Mouse (Mus musculus): ENCODE results near the gene Med6. TPM values are rescaled to one million over a fixed set of nuclear protein-coding genes. Genes with fewer than 3 reads are reported as not detected.

Med6 gene
- polyA plus RNA-seq (2014; fragmentation: Nextera tagmentation; extraction: Ambion mirVana) = 64.7 and 67.7 TPM in 2 replicates

DNA sequence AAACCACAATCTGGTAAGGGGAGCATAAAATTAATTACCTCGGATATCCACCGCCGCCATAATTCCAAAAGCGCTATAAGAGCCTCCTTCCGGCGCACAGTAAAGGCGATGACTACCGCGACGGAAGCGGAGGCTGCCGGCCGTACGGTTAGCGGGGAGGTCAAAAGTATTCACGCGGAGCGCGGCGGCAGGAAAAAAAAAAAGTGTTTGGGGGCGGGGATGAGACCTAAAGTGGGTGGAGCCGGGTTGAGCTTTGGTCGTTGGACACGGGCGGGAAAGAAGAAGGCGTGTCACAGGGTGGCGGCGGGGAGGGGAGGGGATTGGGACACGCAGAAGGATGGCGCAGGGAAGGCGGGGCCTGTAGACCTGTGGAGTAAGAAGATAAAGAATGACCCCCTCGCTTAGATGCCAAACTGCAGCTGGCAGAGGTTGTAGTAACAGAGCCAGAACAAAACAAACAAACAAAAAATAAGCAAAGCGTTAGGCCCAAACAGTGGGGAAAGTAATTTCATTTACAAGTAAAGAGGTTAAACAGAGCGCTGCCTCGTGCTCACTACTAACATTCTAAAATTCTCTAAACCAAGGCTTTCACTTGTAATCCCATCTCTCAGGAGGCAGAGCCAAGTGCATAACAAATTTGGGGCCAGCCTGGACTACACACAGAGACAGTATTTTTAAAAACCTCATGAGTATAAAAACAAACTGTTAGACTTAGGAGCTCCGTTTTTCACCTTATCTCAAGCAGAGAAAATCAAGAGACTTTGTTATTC is at the start of gene Med6:
Med6 (minus strand) TSS at position 107 of the 770 bp plus-strand sequence.
- WGBS = 3% methylated on average over 35 of the region's 36 CpGs
- H3K36me3 ChIP-seq (ENCODE audit: control insufficient read depth, insufficient read depth, low read length) = peaks cover 11% of the 10 kb centered on the region
- peaks cover 8% of the 10 kb centered on the region for H3K4me1 ChIP-seq (ENCODE audit: control insufficient read depth, insufficient read depth, low read length)
- no peaks in the 10 kb centered on the region for H3K9me3 ChIP-seq (ENCODE audit: control insufficient read depth, low read length)
- DNase-seq (ENCODE audit: low spot score) (peak; percentile 98), ATAC-seq (ENCODE audit: low read depth) (peak; percentile 99)
- H3K27ac ChIP-seq (replicated peaks; ENCODE audit: low read depth, low read length) = peak within 1 kb of the TSS; percentile 35; the same call in 1 of the 2 replicates
- peak within 1 kb of the TSS; percentile 86 for H3K9ac ChIP-seq (ENCODE audit: low read depth, low read length)
- peak within 1 kb of the TSS; percentile 91 for H3K4me2 ChIP-seq (ENCODE audit: low read depth, low read length)
- no peaks in the 10 kb centered on the region; the same call in 1 of the 2 replicates for H3K27me3 ChIP-seq (replicated peaks; ENCODE audit: control insufficient read depth, insufficient read depth, low read length)
- H3K4me3 ChIP-seq (ENCODE audit: low read depth, low read length) = peak within 1 kb of the TSS; percentile 91

DNA sequence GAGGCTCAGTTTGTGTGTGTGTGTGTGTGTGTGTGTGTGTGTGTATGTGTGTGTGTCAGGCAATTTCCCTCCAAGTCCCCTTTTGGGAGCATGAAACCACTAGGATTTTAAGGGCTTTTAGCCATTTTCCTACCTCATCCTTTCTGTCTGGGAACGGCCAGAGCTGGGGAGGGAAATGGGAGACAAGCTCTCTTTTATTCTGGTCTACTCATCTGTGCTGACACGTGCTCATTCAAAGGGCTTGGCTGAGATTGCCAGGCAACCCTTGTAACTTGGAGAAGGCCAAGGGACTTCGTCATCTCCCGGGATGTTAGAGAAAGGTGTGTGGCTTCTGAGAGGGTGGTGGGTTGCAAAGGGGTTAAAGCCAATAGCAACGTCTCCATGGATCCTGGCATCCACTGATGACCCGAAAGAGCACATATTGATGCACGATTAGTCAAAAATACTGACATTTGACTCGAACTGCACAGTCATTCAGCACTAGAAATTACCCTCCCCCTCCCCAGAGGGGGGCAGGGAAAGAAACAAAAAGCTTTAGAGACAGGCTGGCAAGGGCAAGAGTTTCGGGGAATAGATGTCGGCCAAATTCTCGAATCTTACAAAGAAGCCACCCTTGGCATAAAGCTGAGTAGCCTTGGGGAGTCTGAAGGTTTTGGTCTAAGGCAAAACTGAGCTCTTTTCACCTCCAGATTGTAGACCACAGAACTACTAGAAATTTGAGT is 47.7 kb upstream of the Med6 start:
- no peak for ATAC-seq (ENCODE audit: low read depth)
- no peak for DNase-seq (ENCODE audit: low spot score)
- Histone ChIP-seq H3K4me1 (ENCODE audit: control insufficient read depth, insufficient read depth, low read length) (no peaks in the 10 kb centered on the region), H3K4me2 (ENCODE audit: low read depth, low read length) (no peak overlapping the region), H3K9ac (ENCODE audit: low read depth, low read length) (no peak overlapping the region), H3K36me3 (ENCODE audit: control insufficient read depth, insufficient read depth, low read length) (no peaks in the 10 kb centered on the region), H3K27me3 (replicated peaks; ENCODE audit: control insufficient read depth, insufficient read depth, low read length) (no peaks in the 10 kb centered on the region), H3K27ac (replicated peaks; ENCODE audit: low read depth, low read length) (no peak overlapping the region), H3K4me3 (ENCODE audit: low read depth, low read length) (no peak overlapping the region), H3K9me3 (ENCODE audit: control insufficient read depth, low read length) (no peaks in the 10 kb centered on the region)
- 59% methylated on average over 11 of the region's 11 CpGs for WGBS

GRCm38 (mm10) chr12:81640656-81641055 is 45.8 kb upstream of the Med6 start:
- DNase-seq (ENCODE audit: low spot score) = no peak
- no peaks in the 10 kb centered on the region for H3K9me3 ChIP-seq (ENCODE audit: control insufficient read depth, low read length)
- no peaks in the 10 kb centered on the region for H3K27me3 ChIP-seq (replicated peaks; ENCODE audit: control insufficient read depth, insufficient read depth, low read length)
- no peak for ATAC-seq (ENCODE audit: low read depth)
- no peaks in the 10 kb centered on the region for H3K36me3 ChIP-seq (ENCODE audit: control insufficient read depth, insufficient read depth, low read length)
- H3K27ac ChIP-seq (replicated peaks; ENCODE audit: low read depth, low read length) = no peak overlapping the region
- H3K9ac ChIP-seq (ENCODE audit: low read depth, low read length) = no peak overlapping the region
- WGBS = 63% methylated on average over 5 of the region's 5 CpGs
- no peak overlapping the region for H3K4me3 ChIP-seq (ENCODE audit: low read depth, low read length)
- no peaks in the 10 kb centered on the region for H3K4me1 ChIP-seq (ENCODE audit: control insufficient read depth, insufficient read depth, low read length)
- no peak overlapping the region for H3K4me2 ChIP-seq (ENCODE audit: low read depth, low read length)

GRCm38 (mm10) chr12:81633246-81633645 is 38.4 kb upstream of the Med6 start:
- peaks cover 57% of the 10 kb centered on the region for H3K27me3 ChIP-seq (replicated peaks; ENCODE audit: control insufficient read depth, insufficient read depth, low read length)
- no peak for DNase-seq (ENCODE audit: low spot score)

DNA sequence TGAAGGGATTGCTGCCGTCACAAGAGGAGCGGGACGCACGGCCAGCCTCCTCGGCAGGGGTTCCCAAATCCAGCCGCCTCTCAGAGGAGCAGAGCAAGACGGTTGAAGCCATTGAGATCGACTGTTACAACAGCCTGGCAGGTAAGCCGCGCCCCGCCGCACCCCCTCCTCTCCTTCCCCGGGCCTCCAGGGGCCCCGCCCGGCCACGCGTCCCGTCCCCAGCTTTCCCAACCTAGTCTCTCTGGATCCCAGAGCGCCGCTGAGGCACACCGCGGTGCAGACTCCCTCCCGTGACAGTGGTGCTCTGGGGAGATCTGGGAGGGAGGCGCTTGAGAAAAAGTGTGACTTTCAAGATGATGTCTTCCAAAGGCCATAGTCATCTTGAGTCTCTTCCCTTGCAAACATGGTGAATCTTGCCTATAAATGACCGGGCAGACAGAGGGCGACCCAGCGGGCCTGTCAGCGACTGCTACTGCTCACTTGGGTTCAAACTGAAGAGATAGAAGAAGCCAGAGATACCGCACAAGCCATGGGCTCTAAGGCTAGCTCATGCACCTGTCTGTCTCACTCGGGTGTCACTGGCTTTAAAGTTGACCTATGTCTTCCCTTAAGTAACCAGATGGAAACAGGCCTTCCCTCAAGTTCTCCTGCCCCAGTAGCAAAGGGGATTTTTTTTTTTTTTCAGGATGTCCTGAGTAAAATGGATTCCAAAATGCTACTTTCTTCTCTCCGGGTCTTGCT is 37.0 kb upstream of the Med6 start:
- peak; percentile 50 for ATAC-seq (ENCODE audit: low read depth)
- Histone ChIP-seq H3K4me3 (ENCODE audit: low read depth, low read length) (peak overlapping the region; percentile 60), H3K36me3 (ENCODE audit: control insufficient read depth, insufficient read depth, low read length) (no peaks in the 10 kb centered on the region), H3K9ac (ENCODE audit: low read depth, low read length) (peak overlapping the region; percentile 69), H3K9me3 (ENCODE audit: control insufficient read depth, low read length) (no peaks in the 10 kb centered on the region), H3K27ac (replicated peaks; ENCODE audit: low read depth, low read length) (no peak overlapping the region), H3K27me3 (replicated peaks; ENCODE audit: control insufficient read depth, insufficient read depth, low read length) (peaks cover 64% of the 10 kb centered on the region), H3K4me2 (ENCODE audit: low read depth, low read length) (peak overlapping the region; percentile 95), H3K4me1 (ENCODE audit: control insufficient read depth, insufficient read depth, low read length) (no peaks in the 10 kb centered on the region; the same call in 1 of the 2 replicates)
- WGBS = 1% methylated on average over 28 of the region's 31 CpGs
- DNase-seq (ENCODE audit: low spot score) = no peak

More at GRCm38 (mm10) chr12:81633246-81633645, 38.4 kb upstream of the Med6 start:
- ATAC-seq (ENCODE audit: low read depth) = no peak
- 75% methylated on average over 2 of the region's 2 CpGs for WGBS
- H3K4me3 ChIP-seq (ENCODE audit: low read depth, low read length) = no peak overlapping the region
- no peak overlapping the region for H3K27ac ChIP-seq (replicated peaks; ENCODE audit: low read depth, low read length)
- no peaks in the 10 kb centered on the region for H3K9me3 ChIP-seq (ENCODE audit: control insufficient read depth, low read length)
- no peak overlapping the region for H3K4me2 ChIP-seq (ENCODE audit: low read depth, low read length)
- H3K9ac ChIP-seq (ENCODE audit: low read depth, low read length) = no peak overlapping the region
- H3K4me1 ChIP-seq (ENCODE audit: control insufficient read depth, insufficient read depth, low read length) = no peaks in the 10 kb centered on the region; the same call in 1 of the 2 replicates
- no peaks in the 10 kb centered on the region for H3K36me3 ChIP-seq (ENCODE audit: control insufficient read depth, insufficient read depth, low read length)

DNA sequence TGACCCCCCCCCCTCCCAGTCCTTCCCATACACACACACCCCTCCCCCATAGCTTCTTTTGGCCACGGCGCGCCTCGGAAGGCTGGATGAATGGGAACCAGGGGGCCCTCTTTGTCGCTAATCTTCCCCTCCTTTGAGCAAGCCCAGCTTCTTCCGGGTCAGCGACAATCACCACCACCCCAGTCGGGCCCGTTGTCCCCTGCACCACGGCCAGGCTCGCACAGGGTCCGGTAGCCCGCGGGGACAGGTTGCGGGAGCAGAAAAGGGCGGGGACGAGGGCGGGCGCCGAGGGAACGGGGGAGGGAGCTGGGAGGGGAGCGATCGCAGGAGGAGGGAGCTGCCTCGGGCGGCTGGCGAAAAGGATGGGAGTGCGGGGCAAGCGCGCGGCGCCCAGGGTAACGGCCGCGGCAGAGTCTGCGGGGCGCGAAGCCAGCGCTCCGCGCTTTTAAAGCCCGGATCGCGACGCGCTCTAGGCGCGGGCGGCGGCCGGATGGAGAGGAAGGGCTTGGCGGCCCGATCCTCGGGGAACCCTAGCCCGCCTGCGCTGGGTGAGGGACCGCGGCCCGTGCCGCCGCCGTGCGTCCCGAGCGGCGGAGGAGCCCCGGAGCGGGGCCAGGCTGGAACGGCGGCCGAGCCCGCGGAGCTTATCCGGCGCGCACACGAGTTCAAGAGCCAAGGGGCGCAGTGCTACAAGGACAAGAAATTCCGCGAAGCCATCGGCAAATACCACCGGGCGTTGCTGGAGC is 36.3 kb upstream of the Med6 start, which contains the start of gene Ttc9:
Ttc9 (plus strand) TSS at position 335 of the 746 bp plus-strand sequence.
- peak within 1 kb of the TSS; percentile 69 for H3K9ac ChIP-seq (ENCODE audit: low read depth, low read length)
- no peaks in the 10 kb centered on the region for H3K9me3 ChIP-seq (ENCODE audit: control insufficient read depth, low read length)
- no peaks in the 10 kb centered on the region; the same call in 1 of the 2 replicates for H3K4me1 ChIP-seq (ENCODE audit: control insufficient read depth, insufficient read depth, low read length)
- WGBS = 1% methylated on average over 17 of the region's 82 CpGs
- peak within 1 kb of the TSS; percentile 60 for H3K4me3 ChIP-seq (ENCODE audit: low read depth, low read length)
- peaks cover 64% of the 10 kb centered on the region for H3K27me3 ChIP-seq (replicated peaks; ENCODE audit: control insufficient read depth, insufficient read depth, low read length)
- no peaks in the 10 kb centered on the region for H3K36me3 ChIP-seq (ENCODE audit: control insufficient read depth, insufficient read depth, low read length)
- H3K4me2 ChIP-seq (ENCODE audit: low read depth, low read length) = peak within 1 kb of the TSS; percentile 95
- ATAC-seq (ENCODE audit: low read depth) = peak; percentile 78
- H3K27ac ChIP-seq (replicated peaks; ENCODE audit: low read depth, low read length) = no peak within 1 kb of the TSS; the same call in 1 of the 2 replicates
- peak; percentile 49 for DNase-seq (ENCODE audit: low spot score)

GRCm38 (mm10) chr12:81630520-81630914 is 35.7 kb upstream of the Med6 start:
- H3K27ac ChIP-seq (replicated peaks; ENCODE audit: low read depth, low read length) = no peak overlapping the region
- 1% methylated on average over 16 of the region's 16 CpGs for WGBS

More at GRCm38 (mm10) chr12:81630520-81630914, 35.7 kb upstream of the Med6 start:
- peak overlapping the region; percentile 69 for H3K9ac ChIP-seq (ENCODE audit: low read depth, low read length)
- peak; percentile 56; the same call in 1 of the 2 replicates for ATAC-seq (ENCODE audit: low read depth)
- no peaks in the 10 kb centered on the region for H3K36me3 ChIP-seq (ENCODE audit: control insufficient read depth, insufficient read depth, low read length)
- H3K27me3 ChIP-seq (replicated peaks; ENCODE audit: control insufficient read depth, insufficient read depth, low read length) = peaks cover 64% of the 10 kb centered on the region
- H3K4me3 ChIP-seq (ENCODE audit: low read depth, low read length) = peak overlapping the region; percentile 60
- no peaks in the 10 kb centered on the region; the same call in 1 of the 2 replicates for H3K4me1 ChIP-seq (ENCODE audit: control insufficient read depth, insufficient read depth, low read length)
- H3K9me3 ChIP-seq (ENCODE audit: control insufficient read depth, low read length) = no peaks in the 10 kb centered on the region
- peak; percentile 71 for DNase-seq (ENCODE audit: low spot score)
- peak overlapping the region; percentile 95 for H3K4me2 ChIP-seq (ENCODE audit: low read depth, low read length)
